Mouse (Mus musculus) CD4-positive naive resting alpha-beta T cell, adult 76 days (primary cell): Measurements from ENCODE around the gene Fam174a. TPM values are rescaled to one million over a fixed set of nuclear protein-coding genes. Genes with fewer than 3 reads are reported as not detected.

Source experiments
- total RNA-seq: library from RNA; stranded (reverse); gene quantifications from one replicate; pipeline ENCODE4 v1.2.4, GENCODE M21; 2023

The Fam174a gene
- 6.3 TPM for total RNA-seq

GRCm38 (mm10) chr1:95313393-95314228 lies at the start of gene Fam174a:
Gene Fam174a, plus strand, starts transcription at chr1:95313623.

